In genomic region chr15:7811856-7812733, GRCm38 (mm10) we compare ENCODE assay signal across 7 mouse cellular contexts. TPM values are rescaled to one million over a fixed set of nuclear protein-coding genes. Genes with fewer than 3 reads are reported as not detected.
A peak's percentile ranks its signal among the peaks of the same experiment; 100 is the strongest.
DNase-seq lines count a peak whose midpoint lies in the region; ATAC-seq and TF ChIP-seq lines count a peak whose summit lies in the region.

No protein-coding gene starts in this region.

- peak overlapping the region; percentile 11; the same call in 1 of the 2 replicates for H3K4me3 ChIP-seq in lung, embryonic 16.5 days (ENCODE audit: low read length)
- H3K4me3 ChIP-seq in embryonic fibroblast, embryonic 13.5 days (ENCODE audit: insufficient read depth, low read length): peak overlapping the region; percentile 29
- H3K4me3 ChIP-seq in limb, embryonic 13.5 days: peak overlapping the region; percentile 63

- ATAC-seq in lung, embryonic 16.5 days (ENCODE audit: low read depth): no peak
- no peak for ATAC-seq in limb, embryonic 13.5 days (ENCODE audit: low FRiP score, low read depth)

- H3K9me3 ChIP-seq in lung, embryonic 16.5 days (ENCODE audit: control insufficient read depth, low read length): no peaks in the 10 kb centered on the region
- H3K9me3 ChIP-seq in limb, embryonic 13.5 days: no peaks in the 10 kb centered on the region

- no peak overlapping the region for H3K27ac ChIP-seq in lung, embryonic 16.5 days (ENCODE audit: low read length)
- H3K27ac ChIP-seq in embryonic fibroblast, embryonic 13.5 days (ENCODE audit: insufficient read depth, low read length): no peak overlapping the region
- no peak overlapping the region for H3K27ac ChIP-seq in limb, embryonic 13.5 days

- peaks cover 36% of the 10 kb centered on the region for H3K4me1 ChIP-seq in lung, embryonic 16.5 days (replicated peaks; ENCODE audit: control insufficient read depth, insufficient read depth, low read length)
- H3K4me1 ChIP-seq in embryonic fibroblast, embryonic 13.5 days (ENCODE audit: control insufficient read depth, insufficient read depth, low read length): no peaks in the 10 kb centered on the region
- peaks cover 62% of the 10 kb centered on the region for H3K4me1 ChIP-seq in limb, embryonic 13.5 days

- no peak overlapping the region for H3K9ac ChIP-seq in lung, embryonic 16.5 days (ENCODE audit: low read length)
- H3K9ac ChIP-seq in limb, embryonic 13.5 days: peak overlapping the region; percentile 70

- H3K4me2 ChIP-seq in lung, embryonic 16.5 days (ENCODE audit: low read depth, low read length): peak overlapping the region; percentile 99; the same call in 1 of the 2 replicates
- H3K4me2 ChIP-seq in limb, embryonic 13.5 days (replicated peaks): peak overlapping the region; percentile 97

- TF ChIP-seq CTCF in embryonic fibroblast, embryonic 13.5 days (IDR thresholded peaks at IDR 0.05; ENCODE audit: borderline replicate concordance, insufficient read depth, low read length): no peak

- no peaks in the 10 kb centered on the region for H3K36me3 ChIP-seq in lung, embryonic 16.5 days (ENCODE audit: control insufficient read depth, insufficient read depth, low read length)
- H3K36me3 ChIP-seq in limb, embryonic 13.5 days: no peaks in the 10 kb centered on the region

- H3K27me3 ChIP-seq in lung, embryonic 16.5 days (ENCODE audit: control insufficient read depth, insufficient read depth, low read depth, low read length): peaks cover 89% of the 10 kb centered on the region
- H3K27me3 ChIP-seq in limb, embryonic 13.5 days: peaks cover 100% of the 10 kb centered on the region

- WGBS in lung, embryonic 16.5 days: 17% methylated on average over 24 of the region's 24 CpGs
- 5% methylated on average over 23 of the region's 24 CpGs for WGBS in limb, embryonic 13.5 days

- no peak for DNase-seq in lung, postnatal 10 days
- DNase-seq in testis, postnatal 14 days (ENCODE audit: low spot score): peak; percentile 29
- no peak for DNase-seq in layer of hippocampus, postnatal 14 days (ENCODE audit: low spot score in 2 of 2)
- no peak for DNase-seq in layer of hippocampus, adult 8-10 months (ENCODE audit: low spot score in 2 of 2)

- no peak for TF ChIP-seq POLR2A in embryonic fibroblast, embryonic 13.5 days (IDR thresholded peaks at IDR 0.05; ENCODE audit: low read depth, low read length)

RNA-seq across cellular contexts. Expression of gene Gdnf, which starts 1.4 kb away (rescaled TPM):
- polyA plus RNA-seq in lung, embryonic 16.5 days (2015; fragmentation: Nextera tagmentation; extraction: Ambion mirVana): 0.18 TPM in 1 of 2 replicates, not detected in the other
- polyA plus RNA-seq in embryonic fibroblast, embryonic 13.5 days (2011; ENCODE audit: insufficient read length, low read depth, missing spikeins): 1.2 and 1.3 TPM in 2 replicates
- 0.60 and 0.84 TPM in 2 replicates for polyA plus RNA-seq in limb, embryonic 13.5 days (2015; fragmentation: Nextera tagmentation; extraction: Ambion mirVana)
- total RNA-seq in layer of hippocampus, postnatal 14 days (2021): under 1 TPM; 0.21 to 0.29 TPM
- total RNA-seq in layer of hippocampus, adult 8-10 months (2022): under 1 TPM in 3 of 4 experiments, not detected in 1; 0.16 to 0.20 (median 0.16) TPM

Comparison
In these comparisons a context has a peak if more than half of its experiments do, and no peak if none do; other contexts are left out.
1. H3K4me3 ChIP-seq: peak in every context shown above with its lines; median percentile 63 in limb, embryonic 13.5 days; 29 in embryonic fibroblast, embryonic 13.5 days; 11 in lung, embryonic 16.5 days.